Mouse (Mus musculus): ENCODE measurements around the gene Vipr1.

The Vipr1 gene

GRCm38 (mm10) chr9:121677069-121677468, 34.6 kb downstream of the Vipr1 start:
- DNase-seq (ENCODE audit: low read depth, low spot score), result no peak

GRCm38 (mm10) chr9:121677476-121677875, 35.0 kb downstream of the Vipr1 start:
- DNase-seq (ENCODE audit: low read depth, low spot score), result no peak

- peak; percentile 79 for DNase-seq (ENCODE audit: low read depth, low spot score)
Observed at GRCm38 (mm10) chr9:121679549-121679948, 37.0 kb downstream of the Vipr1 start.

- DNase-seq (ENCODE audit: low read depth, low spot score), result no peak
Observed at GRCm38 (mm10) chr9:121681191-121681590, 38.7 kb downstream of the Vipr1 start.

- no peak for DNase-seq (ENCODE audit: low read depth, low spot score)
Observed at GRCm38 (mm10) chr9:121682037-121682680, 39.6 kb downstream of the Vipr1 start.

GRCm38 (mm10) chr9:121684702-121685101, 42.2 kb downstream of the Vipr1 start:
- DNase-seq (ENCODE audit: low read depth, low spot score), result no peak

GRCm38 (mm10) chr9:121690200-121690651, 47.7 kb downstream of the Vipr1 start:
- DNase-seq (ENCODE audit: low read depth, low spot score), result no peak

- DNase-seq (ENCODE audit: low read depth, low spot score), result no peak
Observed at GRCm38 (mm10) chr9:121690734-121691133, 48.2 kb downstream of the Vipr1 start.

GRCm38 (mm10) chr9:121694736-121695135, 52.2 kb downstream of the Vipr1 start:
- DNase-seq (ENCODE audit: low read depth, low spot score), result no peak

- DNase-seq (ENCODE audit: low read depth, low spot score), result no peak
Observed at GRCm38 (mm10) chr9:121696626-121697025, 54.1 kb downstream of the Vipr1 start.

- DNase-seq (ENCODE audit: low read depth, low spot score), result peak; percentile 58
Observed at GRCm38 (mm10) chr9:121697150-121698049, 54.9 kb downstream of the Vipr1 start.

GRCm38 (mm10) chr9:121704261-121704645, 61.7 kb downstream of the Vipr1 start:
- no peak for DNase-seq (ENCODE audit: low read depth, low spot score)

GRCm38 (mm10) chr9:121704646-121705625, 62.4 kb downstream of the Vipr1 start, which contains the start of gene Sec22c:
Gene Sec22c (minus strand): TSS chr9:121705490.
- peak; percentile 93 for DNase-seq (ENCODE audit: low read depth, low spot score)

GRCm38 (mm10) chr9:121706029-121706675, 63.6 kb downstream of the Vipr1 start:
- DNase-seq (ENCODE audit: low read depth, low spot score), result no peak

GRCm38 (mm10) chr9:121707801-121708200, 65.3 kb downstream of the Vipr1 start:
- DNase-seq (ENCODE audit: low read depth, low spot score), result no peak

GRCm38 (mm10) chr9:121708506-121709486, 66.3 kb downstream of the Vipr1 start:
- no peak for DNase-seq (ENCODE audit: low read depth, low spot score)

GRCm38 (mm10) chr9:121709898-121710583, 67.5 kb downstream of the Vipr1 start, which contains the start of gene Ss18l2:
Gene Ss18l2 (plus strand): TSS chr9:121710329.
- peak; percentile 100 for DNase-seq (ENCODE audit: low read depth, low spot score)

- DNase-seq (ENCODE audit: low read depth, low spot score), result no peak
Observed at GRCm38 (mm10) chr9:121710584-121710975, 68.1 kb downstream of the Vipr1 start.

GRCm38 (mm10) chr9:121717048-121717447, 74.5 kb downstream of the Vipr1 start:
- DNase-seq (ENCODE audit: low read depth, low spot score), result no peak

Data from ZHBTc4 (cell line).